Mouse (Mus musculus): ENCODE results near the gene Guca1b.

GRCm38 (mm10) chr17:47442271-47442670 is 57.1 kb downstream of the Guca1b start:
- TF ChIP-seq POLR2A (IDR thresholded peaks at IDR 0.05; ENCODE audit: insufficient read length, low read depth), result no peak
- no peak for TF ChIP-seq MYOD1 (IDR thresholded peaks at IDR 0.05; ENCODE audit: control insufficient read depth in 1 of 3, insufficient read length in 2 of 3, low read depth in 2 of 3)
